Mouse (Mus musculus): ENCODE data around the gene Fbxo42.

Gene Fbxo42

DNA sequence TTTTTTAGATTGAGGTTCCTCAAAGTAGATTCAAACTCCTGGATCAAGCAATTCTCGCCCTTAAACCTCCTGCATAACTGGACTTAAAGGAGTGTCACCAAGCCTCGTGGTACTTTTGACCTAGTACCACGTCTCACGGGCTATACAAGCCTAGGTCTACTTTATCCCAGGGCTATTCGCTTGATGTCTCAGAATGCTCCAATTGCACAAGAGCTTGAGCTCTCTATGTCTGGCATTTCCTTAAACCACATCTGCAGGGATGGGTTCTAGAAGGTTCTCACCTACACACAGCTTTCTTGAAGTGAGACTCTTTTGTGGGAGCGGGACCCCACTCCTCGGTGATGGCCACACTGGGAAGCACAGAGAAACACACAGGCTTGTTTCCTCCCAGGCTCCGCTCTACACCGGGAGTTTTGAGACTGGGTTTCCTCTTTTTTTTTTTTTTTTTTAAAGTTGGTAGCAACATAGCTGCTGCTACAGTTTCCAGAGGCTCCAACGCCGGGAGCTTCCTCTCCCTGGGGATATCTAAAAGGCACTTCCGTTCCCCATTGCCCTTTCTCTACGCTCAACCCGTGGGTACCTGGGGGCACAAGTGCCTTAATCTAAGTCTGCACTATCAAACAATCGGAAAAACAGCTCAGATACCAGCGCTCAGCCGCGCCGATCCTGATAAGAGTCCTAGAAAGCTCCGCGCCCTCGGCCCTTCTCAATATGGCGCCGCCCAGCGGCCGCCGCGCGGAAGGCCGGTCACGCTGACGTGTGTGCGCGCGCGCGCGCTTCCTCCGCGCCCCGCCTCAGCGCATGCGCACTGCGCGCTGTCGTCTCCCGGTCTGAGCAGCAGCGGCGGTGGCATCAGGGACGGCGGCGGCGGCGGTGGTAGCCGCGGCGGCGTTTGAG lies at the start of gene Fbxo42:
Fbxo42 (plus strand) TSS at position 802 of the 897 bp plus-strand sequence.
- DNase-seq = peak; percentile 95 to 97

DNA sequence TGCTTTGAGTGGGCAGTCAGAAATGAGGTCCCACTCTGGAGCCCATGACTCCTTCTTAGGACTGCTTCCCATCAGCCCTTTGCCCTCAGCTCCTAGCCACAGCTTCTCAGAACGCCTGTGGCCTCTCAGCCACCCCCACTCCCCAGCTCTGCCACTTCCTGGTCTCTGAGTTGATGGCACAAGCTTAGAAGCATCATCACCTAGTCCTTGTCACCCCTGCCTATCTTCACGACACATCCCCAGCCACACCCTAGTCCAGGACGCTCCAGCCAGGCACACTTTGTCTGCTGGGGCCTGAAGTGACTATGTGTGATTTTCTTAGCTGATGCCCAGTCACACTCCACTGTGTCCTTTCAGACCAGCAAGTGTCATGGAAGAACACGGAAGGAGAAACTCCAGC lies 48.8 kb upstream of the Fbxo42 start:
- DNase-seq = no peak

DNA sequence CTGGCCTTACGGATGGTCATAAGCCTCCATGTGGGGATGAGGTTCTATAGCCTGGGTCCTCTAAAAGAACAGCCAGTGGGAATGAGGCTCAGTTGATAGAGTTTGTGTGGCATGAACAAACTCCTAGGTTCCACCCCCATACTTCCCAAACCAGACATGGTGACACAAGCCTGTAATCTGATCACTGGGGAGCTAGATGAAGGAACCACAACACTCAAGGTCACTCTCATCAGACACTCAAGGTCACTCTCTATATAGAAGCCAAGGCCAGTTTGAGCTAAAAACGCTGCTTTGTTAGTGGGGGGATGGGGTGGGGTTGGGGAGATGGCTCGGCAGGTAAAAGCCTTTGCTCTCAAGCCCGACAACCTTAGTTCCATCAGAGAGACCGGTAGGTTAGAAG lies 47.8 kb upstream of the Fbxo42 start:
- no peak for DNase-seq

DNA sequence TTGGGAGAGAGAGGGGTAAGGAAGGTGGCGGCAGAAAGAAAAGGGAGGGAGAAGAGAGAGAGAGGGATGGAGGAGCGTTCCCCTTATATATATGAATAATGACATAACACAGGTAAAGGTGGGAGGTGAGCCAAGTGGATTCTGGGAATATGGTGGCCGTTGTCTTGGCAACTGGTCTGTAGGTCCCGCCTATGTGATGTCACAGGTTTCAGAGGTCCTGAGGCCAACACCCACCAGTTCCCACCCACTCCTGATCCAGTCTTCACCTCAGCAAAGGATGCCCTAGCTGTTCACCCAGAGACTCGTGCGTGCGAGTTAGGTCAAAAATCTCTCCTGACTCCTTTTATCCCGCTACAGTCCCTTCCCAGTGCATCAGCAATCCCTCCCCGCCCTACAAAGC lies 46.4 kb upstream of the Fbxo42 start:
- DNase-seq = no peak

DNA sequence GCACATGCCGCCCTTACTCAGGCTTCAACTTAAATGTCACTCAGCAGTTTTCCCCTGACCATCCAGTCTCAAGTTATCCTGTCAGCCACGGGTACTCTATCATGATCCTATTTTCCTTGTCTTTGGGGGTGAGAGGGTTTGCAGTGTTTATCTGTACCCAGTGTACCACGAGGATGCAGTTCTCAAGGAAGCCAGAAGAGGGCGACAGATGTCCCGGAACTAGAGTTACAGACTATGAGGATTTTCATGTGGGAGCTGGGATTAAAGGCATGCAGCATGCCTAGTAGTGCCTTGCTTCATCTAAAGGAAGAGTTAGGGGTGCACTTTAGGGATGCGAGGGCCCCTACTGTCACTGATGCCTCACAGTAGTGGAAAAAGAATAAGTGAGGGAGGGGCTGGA lies 45.9 kb upstream of the Fbxo42 start:
- DNase-seq = peak; percentile 68 to 74

DNA sequence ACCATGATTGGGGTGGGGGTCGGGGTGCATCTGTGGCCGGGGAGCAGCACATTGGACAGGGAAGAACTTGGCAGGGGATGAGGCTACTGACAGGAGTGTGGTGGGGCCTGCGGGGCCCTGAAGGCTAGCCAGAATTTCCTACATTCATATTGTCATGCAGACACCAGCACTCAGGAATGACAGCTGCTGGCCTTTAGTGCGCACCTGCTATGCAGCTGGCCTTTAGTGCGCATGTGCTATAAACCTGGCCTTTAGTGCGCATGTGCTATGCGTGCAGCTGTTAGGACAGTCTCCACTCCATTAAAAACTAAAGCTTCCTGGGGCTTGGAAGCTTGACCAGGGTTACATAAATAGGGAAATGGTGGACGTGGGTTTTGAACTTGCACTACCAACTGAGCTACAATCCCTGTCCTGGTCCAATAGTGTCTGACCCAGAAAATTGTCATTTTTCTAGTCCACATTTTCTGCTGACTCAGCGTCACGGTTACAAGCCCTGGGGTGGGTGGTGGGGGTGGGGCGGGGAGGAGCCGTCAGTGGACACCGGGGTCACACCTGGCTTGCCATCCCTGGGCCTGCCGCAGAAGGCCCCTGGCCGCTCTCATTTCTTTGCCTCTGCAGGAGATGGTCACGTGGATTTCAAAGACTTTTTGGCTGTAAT lies 41.1 kb upstream of the Fbxo42 start:
- no peak for DNase-seq

DNA sequence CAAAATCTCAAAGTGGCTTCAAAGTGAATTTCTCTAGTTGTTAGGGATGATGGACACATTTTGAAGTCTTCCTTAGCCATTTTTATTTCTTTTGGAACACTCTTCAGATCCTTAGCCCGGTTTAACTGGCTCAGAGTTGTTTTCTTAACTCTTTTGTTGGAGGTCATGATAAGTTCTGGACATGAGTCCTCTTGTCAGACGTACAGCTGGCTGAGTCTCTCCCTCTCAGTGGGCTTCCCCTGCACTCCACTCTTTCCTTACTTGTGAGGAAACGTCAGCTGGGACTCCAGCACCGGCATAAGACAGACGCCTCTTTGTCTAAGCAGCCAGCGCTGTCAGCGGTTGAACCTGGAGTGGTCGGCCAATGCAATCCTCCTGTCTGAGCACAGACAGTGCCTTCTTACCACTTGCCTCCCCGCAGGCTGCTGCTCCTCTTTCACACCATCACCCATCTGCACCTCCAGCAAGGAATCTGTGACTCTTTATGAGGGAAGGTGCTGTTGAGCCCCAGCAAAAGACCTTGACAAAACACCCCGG lies 39.4 kb upstream of the Fbxo42 start:
- DNase-seq = peak in 1 of 2 experiments; percentile 49

DNA sequence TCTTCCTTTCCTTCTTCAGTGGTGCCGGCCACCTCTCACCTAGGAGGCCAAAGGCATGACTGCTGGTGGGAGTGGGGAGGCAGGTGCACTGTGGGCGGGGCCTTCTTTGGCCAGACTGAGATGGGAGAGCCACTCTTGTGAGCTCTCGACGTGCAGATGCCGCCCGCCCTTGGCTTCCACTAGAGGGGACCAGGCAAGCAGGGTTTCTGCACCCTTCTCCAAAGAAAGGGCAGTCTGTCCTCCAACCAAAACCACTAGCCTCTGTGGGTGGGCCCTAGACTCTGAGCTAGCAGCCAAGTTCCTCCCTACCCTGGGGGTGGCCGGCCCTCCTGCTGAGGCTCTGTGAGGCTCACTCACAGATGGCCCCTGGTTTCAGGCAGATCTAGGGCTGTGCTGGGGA lies 33.9 kb upstream of the Fbxo42 start:
- DNase-seq = peak in 1 of 2 experiments; percentile 48

DNA sequence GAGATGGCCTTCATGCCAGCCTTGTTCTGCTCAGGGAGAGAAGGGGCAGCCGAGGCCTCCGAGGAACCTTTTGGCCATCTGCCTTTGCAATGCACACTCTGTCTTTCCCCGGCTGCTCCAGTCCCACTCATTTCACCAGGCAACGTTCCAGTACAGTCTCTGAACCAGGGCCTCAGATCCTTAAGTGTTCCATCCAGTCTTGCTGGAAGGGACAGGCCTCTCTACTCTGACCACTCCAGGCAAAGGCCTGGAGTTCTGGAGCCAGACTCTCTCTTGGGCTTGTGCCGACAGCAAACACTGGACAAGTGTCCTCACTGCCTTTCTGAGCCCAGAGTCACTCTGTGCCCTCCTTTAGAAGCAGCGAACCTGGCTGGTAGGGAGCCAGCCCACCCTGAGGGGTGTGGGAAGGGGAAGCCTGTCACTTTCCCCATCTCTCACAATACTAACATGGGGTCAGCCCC lies 33.2 kb upstream of the Fbxo42 start:
- DNase-seq = no peak

DNA sequence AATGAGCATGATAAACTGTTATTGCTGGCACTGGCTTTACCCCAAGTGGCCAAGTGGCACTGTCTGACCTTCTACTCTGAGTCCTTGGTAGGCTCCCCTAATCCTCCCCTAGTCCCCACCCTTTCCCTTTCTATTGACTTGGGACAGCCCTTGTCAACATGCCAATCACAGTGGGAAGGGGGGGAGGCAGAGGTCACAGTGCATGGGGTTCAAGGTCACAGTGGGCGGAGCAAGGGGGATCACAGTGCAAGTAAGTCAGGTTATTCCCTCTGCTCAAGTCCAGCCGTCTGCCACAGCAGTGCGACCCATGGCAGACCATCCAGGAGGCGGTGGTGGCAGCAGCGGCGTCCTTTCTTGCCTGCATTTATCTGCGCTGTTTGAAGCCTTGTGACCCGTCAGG lies 32.3 kb upstream of the Fbxo42 start:
- DNase-seq = no peak

DNA sequence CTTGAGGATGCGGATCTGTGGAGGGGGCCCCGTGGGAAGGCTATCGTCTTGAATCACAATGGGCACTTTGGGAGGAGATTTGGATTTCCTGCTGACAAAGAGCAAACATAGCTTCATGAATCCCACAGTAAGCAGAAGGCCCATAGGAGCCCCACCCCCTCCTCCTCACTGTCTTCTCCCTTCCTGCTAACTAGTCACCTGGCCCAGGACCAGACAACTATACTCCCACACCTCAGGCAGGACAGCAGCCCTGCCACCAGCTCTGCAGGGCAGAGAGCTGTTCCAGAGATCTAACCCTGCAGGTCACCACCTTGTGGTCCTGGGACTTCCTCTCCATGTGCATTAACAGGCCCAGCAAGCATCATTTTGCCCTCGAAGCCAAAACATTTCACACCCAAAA lies 29.0 kb upstream of the Fbxo42 start:
- peak in 1 of 2 experiments; percentile 38 for DNase-seq

DNA sequence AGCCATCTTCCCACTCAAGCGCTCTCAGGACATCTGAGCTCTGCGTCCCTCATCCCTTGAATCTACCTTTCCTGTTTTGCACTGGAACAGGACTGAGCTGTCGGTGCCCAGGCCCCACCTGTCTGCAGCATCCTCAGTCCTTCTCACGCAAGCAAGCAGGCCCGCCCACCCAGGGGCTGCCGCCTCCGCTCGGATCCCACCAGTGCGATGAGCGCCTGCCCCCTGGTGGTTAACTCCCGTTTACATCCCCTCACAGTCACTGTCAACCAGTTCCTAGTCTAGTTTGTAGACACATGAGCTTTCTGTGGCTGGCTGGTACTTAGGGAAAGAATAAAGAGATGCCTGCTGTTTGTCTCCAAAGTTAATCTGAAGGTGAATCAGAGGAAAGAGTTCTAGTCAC lies 27.0 kb upstream of the Fbxo42 start:
- peak; percentile 84 to 86 for DNase-seq

DNA sequence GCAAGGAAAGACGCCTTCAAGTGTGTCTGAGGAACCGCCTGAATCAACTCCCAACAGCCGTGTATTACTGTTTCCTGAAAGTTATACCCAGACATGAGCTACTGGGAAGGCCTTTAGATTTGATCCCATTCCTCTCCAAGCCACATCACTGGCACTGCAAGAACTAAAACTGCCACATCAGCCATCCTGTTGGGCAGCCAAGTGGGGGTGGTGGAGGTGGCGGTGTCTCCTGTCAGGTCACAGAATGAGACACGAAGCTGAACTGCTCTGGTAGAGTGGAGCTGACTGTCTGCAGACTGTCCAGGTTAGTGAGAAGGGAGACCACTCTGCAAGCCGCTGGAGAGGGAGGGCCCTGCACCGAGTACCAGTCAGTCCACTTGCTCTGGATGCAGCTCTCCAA lies 25.1 kb upstream of the Fbxo42 start:
- no peak for DNase-seq

DNA sequence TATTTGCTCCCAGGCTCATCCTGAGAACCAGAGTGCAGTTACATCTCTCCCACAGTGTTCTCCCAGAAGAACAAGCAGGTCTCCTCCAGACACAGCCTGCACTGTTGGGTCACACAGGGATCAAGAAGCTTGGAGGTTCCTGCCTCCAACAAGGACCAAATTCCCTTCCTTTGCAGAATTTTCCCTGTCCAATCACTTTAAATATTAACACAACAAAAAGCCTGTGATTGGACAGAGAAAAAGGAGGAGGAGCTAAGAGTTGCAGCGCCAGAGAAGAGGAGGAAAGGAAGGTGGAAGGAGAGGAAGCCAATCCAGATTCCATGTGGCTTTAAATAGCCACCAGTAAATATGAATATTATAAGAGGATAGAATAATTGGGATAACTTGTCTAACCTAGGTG lies 24.6 kb upstream of the Fbxo42 start:
- no peak for DNase-seq

DNA sequence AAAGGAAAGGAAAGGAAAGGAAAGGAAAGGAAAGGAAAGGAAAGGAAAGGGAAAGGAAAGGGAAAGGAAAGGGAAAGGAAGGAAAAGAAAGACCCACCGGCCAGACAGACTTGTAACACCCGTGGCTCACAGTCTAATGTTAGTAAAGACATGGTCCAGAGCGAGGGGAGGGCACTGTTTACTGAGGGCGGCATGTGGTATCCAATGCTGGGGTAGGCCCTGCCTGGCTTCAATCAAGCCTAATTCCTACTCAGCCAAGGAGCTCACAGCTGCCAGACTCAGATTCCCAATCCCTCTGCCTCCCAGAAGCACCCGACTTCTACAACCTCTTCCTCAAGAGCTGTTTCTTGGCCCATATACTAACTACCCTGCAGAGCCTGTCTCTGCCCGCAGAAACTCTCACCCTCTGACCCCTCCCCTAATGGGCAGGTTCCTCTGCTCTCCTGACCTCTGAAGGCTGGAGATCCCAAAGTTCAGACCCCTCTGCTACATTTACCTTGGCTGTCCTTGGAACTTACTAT lies 18.5 kb upstream of the Fbxo42 start:
- no peak for DNase-seq

DNA sequence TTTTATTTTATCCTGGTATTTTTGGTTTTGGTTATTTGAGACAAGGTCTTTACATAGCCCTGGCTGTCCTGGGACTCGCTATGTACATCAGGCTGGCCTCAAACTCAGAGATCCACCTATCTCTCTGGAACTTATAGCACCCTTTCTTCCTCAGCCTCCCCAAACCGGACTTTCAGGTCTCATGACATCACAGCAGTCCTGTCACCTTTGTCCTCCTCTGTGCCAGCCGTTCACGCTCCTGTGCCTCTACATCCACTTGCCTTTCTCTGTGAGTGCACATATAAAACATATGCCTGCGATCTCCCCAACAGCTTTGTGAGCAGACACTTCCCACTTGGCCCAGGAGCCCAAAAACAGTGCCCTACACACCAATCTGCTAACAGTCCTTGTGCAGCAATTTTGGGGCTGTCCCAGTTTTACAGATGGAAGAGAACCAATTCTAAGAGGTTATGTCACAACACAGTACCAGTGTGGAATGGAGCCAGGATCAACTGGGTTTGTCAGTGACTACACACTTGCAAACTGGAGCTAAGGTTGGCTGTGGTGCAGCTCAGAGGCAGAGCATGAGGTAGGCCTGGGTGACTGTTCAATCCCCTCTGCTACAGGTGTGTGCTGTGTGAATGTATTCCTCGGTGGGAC lies 16.9 kb upstream of the Fbxo42 start:
- peak in 1 of 2 experiments; percentile 54 for DNase-seq

DNA sequence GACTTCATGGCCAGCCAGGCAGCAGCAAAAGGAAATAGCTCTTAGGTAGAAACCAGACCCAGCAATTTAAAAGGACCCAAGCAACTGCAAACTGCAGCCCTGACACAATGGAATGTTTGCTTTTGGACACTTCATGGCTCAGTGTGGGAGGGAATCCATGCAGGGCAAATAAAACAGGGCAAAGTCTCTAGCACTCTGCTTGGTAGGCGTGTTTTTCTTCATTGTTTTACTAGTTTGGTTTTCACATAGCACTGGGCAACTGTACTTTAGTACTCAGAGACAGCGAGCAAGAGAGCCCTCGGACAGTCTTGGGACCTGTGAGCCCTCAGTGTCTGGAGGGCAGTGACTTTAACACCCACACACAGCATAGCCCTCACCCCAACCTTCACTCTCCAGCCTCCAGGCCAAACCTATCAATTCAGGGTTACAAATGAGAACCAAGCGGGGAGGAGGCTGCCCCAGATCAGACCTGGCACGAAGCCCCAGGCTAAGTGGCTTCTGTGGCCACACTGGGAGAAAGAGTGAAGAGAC lies 16.1 kb upstream of the Fbxo42 start:
- peak in 1 of 2 experiments; percentile 58 for DNase-seq

DNA sequence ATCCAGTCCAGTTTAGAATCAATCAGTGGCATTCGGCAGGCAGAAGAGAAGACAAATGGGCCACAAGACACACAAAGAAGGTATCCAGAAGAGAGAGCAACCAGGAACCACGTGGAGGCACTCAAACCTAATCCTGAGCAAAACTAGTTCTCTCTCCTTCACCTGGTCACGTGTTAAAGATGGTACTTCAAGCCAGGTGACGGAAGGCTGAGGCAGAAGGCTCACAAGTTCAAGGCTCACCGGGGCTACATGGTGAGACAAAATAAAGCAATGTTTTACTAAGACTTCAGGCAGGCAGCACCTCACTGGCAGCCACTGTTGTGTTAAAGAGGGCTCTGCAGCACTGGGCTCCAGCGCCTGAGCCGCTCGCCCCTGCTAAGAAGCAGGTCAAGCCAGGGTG lies 15.5 kb upstream of the Fbxo42 start:
- DNase-seq = peak in 1 of 2 experiments; percentile 45

DNA sequence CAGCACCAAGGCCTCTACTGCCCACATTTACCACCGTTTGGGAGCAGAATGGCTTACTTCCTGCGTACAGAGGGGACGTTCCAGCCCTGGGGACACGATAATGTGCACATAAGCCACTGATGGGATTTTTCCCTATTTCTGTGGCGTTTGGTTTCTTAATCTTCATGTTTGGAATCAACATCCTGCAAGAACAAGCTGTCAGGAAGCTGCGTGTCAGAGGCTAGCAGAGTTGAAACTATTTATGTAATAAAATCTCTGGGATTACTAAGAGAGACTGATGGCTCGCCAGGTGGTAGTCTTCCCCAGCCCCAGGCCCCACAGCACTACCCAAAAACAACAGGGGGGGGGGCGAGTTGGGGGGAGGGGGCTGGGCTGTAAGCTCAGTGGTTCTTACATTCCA lies 14.5 kb upstream of the Fbxo42 start:
- peak in 1 of 2 experiments; percentile 39 for DNase-seq

DNA sequence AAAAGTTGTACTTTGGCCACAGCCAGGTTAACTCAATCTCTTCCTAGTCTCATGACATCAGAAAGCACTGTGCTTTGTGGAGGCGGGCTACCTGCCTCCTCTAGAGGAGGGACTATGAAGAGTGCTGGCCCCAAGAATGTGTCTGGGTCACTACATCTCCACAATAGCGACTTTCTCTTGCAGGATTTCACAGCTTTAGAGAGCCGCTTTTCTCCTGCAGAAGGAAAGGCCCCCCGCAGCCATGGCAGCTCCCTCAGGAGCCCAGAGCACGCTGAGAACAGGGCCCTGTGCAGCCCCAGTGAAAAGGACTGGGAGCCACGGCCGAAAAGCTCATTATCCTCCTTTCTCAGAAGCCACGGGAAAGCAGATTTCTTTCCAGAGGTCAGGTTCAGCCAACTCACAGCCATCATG lies 13.7 kb upstream of the Fbxo42 start:
- peak in 1 of 2 experiments; percentile 38 for DNase-seq

DNA sequence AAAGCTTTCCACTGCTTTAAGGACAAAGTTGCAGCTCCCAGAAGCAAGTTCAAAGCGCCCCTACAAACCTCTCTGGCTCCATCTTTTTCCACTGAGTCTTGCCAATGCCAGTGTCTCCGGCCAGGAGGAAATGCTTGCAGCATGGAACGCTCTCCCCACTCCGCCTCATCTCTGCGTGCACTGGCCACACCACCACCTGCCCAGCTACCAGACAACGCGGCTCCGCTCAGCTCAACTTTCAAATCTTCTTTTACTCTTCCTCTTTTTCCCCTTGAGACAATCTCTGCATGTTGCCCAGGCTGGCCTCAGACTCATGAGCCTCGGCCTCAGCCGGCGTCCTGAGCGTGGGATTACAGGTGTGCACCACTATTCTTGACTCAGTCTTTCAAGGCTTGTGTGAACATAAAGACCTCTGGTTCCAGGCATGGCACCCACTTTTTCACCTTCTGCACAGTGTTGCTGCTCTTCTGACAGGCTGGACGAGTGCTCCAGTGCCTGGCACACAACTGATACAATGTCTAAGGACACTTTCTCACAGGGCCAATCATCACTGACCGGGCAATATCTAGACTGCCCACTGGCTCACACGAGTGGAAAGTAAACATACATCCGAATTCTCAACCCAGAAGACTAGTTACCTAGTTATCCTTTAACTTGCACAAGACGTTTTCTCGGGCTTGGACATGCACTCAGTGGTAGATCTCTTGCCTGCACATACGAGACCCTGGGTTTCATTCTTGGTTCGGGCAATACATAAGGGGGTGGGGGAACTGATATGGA lies 12.8 kb upstream of the Fbxo42 start:
- DNase-seq = peak in 1 of 2 experiments; percentile 40

DNA sequence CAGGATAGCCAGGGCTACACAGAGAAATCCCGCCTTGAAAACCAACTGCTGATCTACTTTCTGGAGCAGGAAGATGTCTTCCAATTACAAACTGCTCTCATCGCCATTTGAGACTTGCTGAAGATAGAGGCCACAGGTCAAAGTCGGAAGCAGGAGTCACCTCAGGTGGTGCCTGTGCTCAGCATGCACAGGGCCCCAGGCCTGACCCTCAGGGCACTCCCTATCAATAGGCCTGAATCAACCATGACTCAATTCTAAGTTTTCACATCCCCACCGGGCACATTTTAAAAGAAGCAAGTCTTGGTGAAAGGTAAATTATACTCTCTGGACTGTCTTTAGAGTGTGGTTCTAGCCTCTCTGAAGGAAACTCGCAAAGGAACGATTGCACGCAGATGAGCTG lies 11.6 kb upstream of the Fbxo42 start:
- no peak for DNase-seq
